Mouse (Mus musculus): ENCODE data around the gene AU022252. TPM values are rescaled to one million over a fixed set of nuclear protein-coding genes. Genes with fewer than 3 reads are reported as not detected.

Gene AU022252
- polyA plus RNA-seq, 1 experiment, result 11.9 TPM

- 68% methylated on average over 7 of the region's 7 CpGs for WGBS
- Histone ChIP-seq H3K4me3 (replicated peaks; ENCODE audit: insufficient read depth, low read depth, low read length) (no peak overlapping the region), H3K27ac (ENCODE audit: insufficient read depth, low read length) (no peak overlapping the region), H3K27me3 (ENCODE audit: control insufficient read depth, insufficient read depth, low read length) (no peaks in the 10 kb centered on the region), H3K4me1 (ENCODE audit: control insufficient read depth, insufficient read depth, low read length) (no peaks in the 10 kb centered on the region)
- no peak for TF ChIP-seq POLR2A (IDR thresholded peaks at IDR 0.05; ENCODE audit: borderline replicate concordance, insufficient read depth, low read length)
- no peak for TF ChIP-seq CTCF (IDR thresholded peaks at IDR 0.05; ENCODE audit: borderline replicate concordance, insufficient read depth, low read depth, low read length)
- DNase-seq, result no peak
These were observed 28.7 kb upstream of the AU022252 start for GRCm38 (mm10) chr4:119261087-119261713.

- H3K27ac ChIP-seq (ENCODE audit: insufficient read depth, low read length), result no peak overlapping the region
- H3K27me3 ChIP-seq (ENCODE audit: control insufficient read depth, insufficient read depth, low read length), result no peaks in the 10 kb centered on the region
- no peak overlapping the region for H3K4me3 ChIP-seq (replicated peaks; ENCODE audit: insufficient read depth, low read depth, low read length)
- no peak for DNase-seq
- no peaks in the 10 kb centered on the region for H3K4me1 ChIP-seq (ENCODE audit: control insufficient read depth, insufficient read depth, low read length)
- 86% methylated on average over 15 of the region's 15 CpGs for WGBS
- TF ChIP-seq CTCF (IDR thresholded peaks at IDR 0.05; ENCODE audit: borderline replicate concordance, insufficient read depth, low read depth, low read length), result no peak
These were observed 27.1 kb upstream of the AU022252 start for GRCm38 (mm10) chr4:119259344-119260254.

GRCm38 (mm10) chr4:119257083-119257482, 24.6 kb upstream of the AU022252 start:
- no peak for DNase-seq
- no peak overlapping the region for H3K27ac ChIP-seq (ENCODE audit: insufficient read depth, low read length)
- TF ChIP-seq CTCF (IDR thresholded peaks at IDR 0.05; ENCODE audit: borderline replicate concordance, insufficient read depth, low read depth, low read length) (no peak), POLR2A (IDR thresholded peaks at IDR 0.05; ENCODE audit: borderline replicate concordance, insufficient read depth, low read length) (no peak)
- no peak overlapping the region for H3K4me3 ChIP-seq (replicated peaks; ENCODE audit: insufficient read depth, low read depth, low read length)
- 86% methylated on average over 6 of the region's 6 CpGs for WGBS
- H3K27me3 ChIP-seq (ENCODE audit: control insufficient read depth, insufficient read depth, low read length), result no peaks in the 10 kb centered on the region
- H3K4me1 ChIP-seq (ENCODE audit: control insufficient read depth, insufficient read depth, low read length), result no peaks in the 10 kb centered on the region

GRCm38 (mm10) chr4:119255351-119255750, 22.8 kb upstream of the AU022252 start, which contains the start of gene Cldn19:
Gene Cldn19, plus strand, starts transcription at chr4:119255414.
- Histone ChIP-seq H3K4me3 (replicated peaks; ENCODE audit: insufficient read depth, low read depth, low read length) (no peak within 1 kb of the TSS), H3K4me1 (ENCODE audit: control insufficient read depth, insufficient read depth, low read length) (no peaks in the 10 kb centered on the region), H3K27me3 (ENCODE audit: control insufficient read depth, insufficient read depth, low read length) (no peaks in the 10 kb centered on the region), H3K27ac (ENCODE audit: insufficient read depth, low read length) (no peak within 1 kb of the TSS)
- TF ChIP-seq CTCF (IDR thresholded peaks at IDR 0.05; ENCODE audit: borderline replicate concordance, insufficient read depth, low read depth, low read length) (no peak), POLR2A (IDR thresholded peaks at IDR 0.05; ENCODE audit: borderline replicate concordance, insufficient read depth, low read length) (no peak)
- DNase-seq, result no peak
- 50% methylated on average over 12 of the region's 12 CpGs for WGBS

- Histone ChIP-seq H3K27ac (ENCODE audit: insufficient read depth, low read length) (no peak overlapping the region), H3K4me1 (ENCODE audit: control insufficient read depth, insufficient read depth, low read length) (no peaks in the 10 kb centered on the region), H3K4me3 (replicated peaks; ENCODE audit: insufficient read depth, low read depth, low read length) (no peak overlapping the region), H3K27me3 (ENCODE audit: control insufficient read depth, insufficient read depth, low read length) (no peaks in the 10 kb centered on the region)
- DNase-seq, result no peak
- WGBS, result 28% methylated on average over 9 of the region's 9 CpGs
- TF ChIP-seq POLR2A (IDR thresholded peaks at IDR 0.05; ENCODE audit: borderline replicate concordance, insufficient read depth, low read length), result no peak
- no peak for TF ChIP-seq CTCF (IDR thresholded peaks at IDR 0.05; ENCODE audit: borderline replicate concordance, insufficient read depth, low read depth, low read length)
These were observed 21.6 kb upstream of the AU022252 start for GRCm38 (mm10) chr4:119254012-119254618.

- no peaks in the 10 kb centered on the region for H3K27me3 ChIP-seq (ENCODE audit: control insufficient read depth, insufficient read depth, low read length)
- no peak overlapping the region for H3K27ac ChIP-seq (ENCODE audit: insufficient read depth, low read length)
- WGBS, result 74% methylated on average over 7 of the region's 7 CpGs
- TF ChIP-seq POLR2A (IDR thresholded peaks at IDR 0.05; ENCODE audit: borderline replicate concordance, insufficient read depth, low read length), result no peak
- no peak for TF ChIP-seq CTCF (IDR thresholded peaks at IDR 0.05; ENCODE audit: borderline replicate concordance, insufficient read depth, low read depth, low read length)
- 0 out of 2 replicates have a peak, but pooled peaks cover 4% of the 10 kb centered on the region for H3K4me1 ChIP-seq (ENCODE audit: control insufficient read depth, insufficient read depth, low read length)
- no peak overlapping the region for H3K4me3 ChIP-seq (replicated peaks; ENCODE audit: insufficient read depth, low read depth, low read length)
- DNase-seq, result no peak
These were observed 19.7 kb upstream of the AU022252 start for GRCm38 (mm10) chr4:119252025-119252808.

GRCm38 (mm10) chr4:119248407-119248965, 16.0 kb upstream of the AU022252 start:
- Histone ChIP-seq H3K4me1 (ENCODE audit: control insufficient read depth, insufficient read depth, low read length) (peaks cover 19% of the 10 kb centered on the region), H3K27me3 (ENCODE audit: control insufficient read depth, insufficient read depth, low read length) (no peaks in the 10 kb centered on the region), H3K4me3 (replicated peaks; ENCODE audit: insufficient read depth, low read depth, low read length) (no peak overlapping the region), H3K27ac (ENCODE audit: insufficient read depth, low read length) (no peak overlapping the region)
- no peak for DNase-seq
- WGBS, result 37% methylated on average over 11 of the region's 11 CpGs
- TF ChIP-seq POLR2A (IDR thresholded peaks at IDR 0.05; ENCODE audit: borderline replicate concordance, insufficient read depth, low read length) (no peak), CTCF (IDR thresholded peaks at IDR 0.05; ENCODE audit: borderline replicate concordance, insufficient read depth, low read depth, low read length) (no peak)
